Mouse (Mus musculus) myocyte (in vitro differentiated cells): ENCODE measurements around the gene Pde4d.

Source experiments
- CEBPB ChIP-seq: IDR thresholded peaks from 2 replicates; pipeline ENCODE4 v1.6.1; 2011; ENCODE audit warnings: mild to moderate bottlenecking, moderate library complexity; ENCODE audit not compliant: poor library complexity, insufficient read depth, severe bottlenecking
- E2F4 ChIP-seq: IDR thresholded peaks from one replicate; pipeline ENCODE4 v1.6.1; 2011; ENCODE audit warnings: mild to moderate bottlenecking, control low read depth, moderate library complexity; ENCODE audit not compliant: insufficient read depth
- MYOG ChIP-seq, 3 experiments: IDR thresholded peaks; one replicate each; pipeline ENCODE4 v1.6.1; 2011; ENCODE audit warnings: control low read depth in 2 of 3, low read depth in 2 of 3, mild to moderate bottlenecking in 2 of 3; ENCODE audit not compliant: insufficient read length in 2 of 3, control insufficient read depth in 1 of 3, insufficient read depth in 1 of 3
- POLR2A ChIP-seq: IDR thresholded peaks from one replicate; pipeline ENCODE4 v1.6.1; 2011; ENCODE audit warnings: low read depth, mild to moderate bottlenecking, control low read depth, moderate library complexity; ENCODE audit not compliant: insufficient read length
- USF1 ChIP-seq: IDR thresholded peaks from one replicate; pipeline ENCODE4 v1.6.1; 2011; ENCODE audit warnings: low read depth, mild to moderate bottlenecking, control low read depth, moderate library complexity

GRCm38 (mm10) chr13:108692883-108693550 is 243.3 kb downstream of the Pde4d start:
- TF ChIP-seq MYOG (IDR thresholded peaks at IDR 0.05; ENCODE audit: control insufficient read depth in 1 of 3, insufficient read depth in 1 of 3, insufficient read length in 2 of 3, low read depth in 2 of 3) (no peak), E2F4 (no peak), POLR2A (no peak), USF1 (no peak), CEBPB (no peak)
